Mouse (Mus musculus) gastrocnemius, adult 2 months (tissue): Measurements from ENCODE around the gene Stab1. TPM values are rescaled to one million over a fixed set of nuclear protein-coding genes. Genes with fewer than 3 reads are reported as not detected.

Source experiments
- DNase-seq: peaks from one replicate; pipeline ENCODE4 v3.0.0; 2022
- H3K27ac ChIP-seq: fragments of 200-600 bp; 2 replicates; pipeline ENCODE4 v1.8.1; 2022; ENCODE audit warnings: mild to moderate bottlenecking
- H3K4me3 ChIP-seq: fragments of 200-600 bp; 2 replicates; pipeline ENCODE4 v1.8.1; 2022; ENCODE audit warnings: mild to moderate bottlenecking, moderate library complexity
- CTCF ChIP-seq: fragments of 200-600 bp; IDR thresholded peaks from 2 replicates; pipeline ENCODE4 v1.8.1; 2022; ENCODE audit warnings: antibody characterized with exemption, mild to moderate bottlenecking, moderate library complexity
- intact Hi-C: fragments of 180-260 bp; cut with DNase I; formaldehyde crosslinking; loops from one replicate; pipeline ENCODE4 v1.15.1; 2025
- total RNA-seq, 2 experiments: library from RNA; stranded (reverse); gene quantifications; 2 replicates each; pipeline ENCODE4 v1.2.3; 2021

The Stab1 gene
- total RNA-seq, 2 experiments from 2014 or later = 14.0 to 16.5 TPM

DNA sequence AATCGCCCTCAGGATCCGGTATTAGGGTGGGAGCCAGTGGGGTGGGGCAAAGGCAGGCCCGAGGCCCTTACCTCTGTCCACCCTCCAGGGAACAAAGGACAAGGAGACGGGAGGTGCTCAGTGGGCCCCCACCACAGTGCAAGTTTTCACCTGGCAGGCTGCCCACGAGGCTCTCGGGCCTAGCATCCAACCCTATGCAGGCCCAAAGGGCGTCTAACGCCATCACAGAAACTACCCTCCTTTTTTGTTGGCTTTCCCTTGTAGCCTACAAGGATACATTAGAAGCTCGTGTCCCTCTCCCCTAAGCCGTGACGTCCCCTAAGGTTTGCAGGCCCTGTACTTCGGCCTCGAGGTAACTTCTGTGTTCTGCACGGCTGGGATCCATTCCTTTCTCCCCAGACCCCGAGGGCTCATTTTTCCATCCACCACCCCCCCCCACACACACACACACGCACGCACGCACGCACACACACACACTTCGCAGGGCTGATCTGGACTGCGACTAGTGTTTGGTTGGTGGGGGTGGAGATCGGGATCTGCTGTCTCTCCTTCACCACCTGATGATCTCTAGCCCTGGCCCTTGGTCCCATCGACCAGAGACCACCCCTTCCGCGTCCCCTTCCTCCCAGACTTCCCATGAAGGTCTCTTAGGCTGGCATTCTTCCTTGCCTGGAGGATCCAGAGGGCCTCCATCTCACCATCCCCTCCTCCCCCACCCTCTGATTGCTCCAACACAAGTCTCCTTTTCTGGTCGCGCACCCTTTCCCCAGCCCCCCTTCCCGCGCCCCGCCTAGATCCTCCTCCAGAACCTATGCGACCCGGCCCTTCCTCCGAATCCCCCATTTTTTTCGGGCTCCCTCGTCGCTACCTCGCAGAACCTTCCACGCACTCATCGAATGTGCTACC is 37.4 kb upstream of the Stab1 start:
- TF ChIP-seq CTCF = no peak
- DNase-seq = peak; percentile 66
- Histone ChIP-seq H3K4me3 (peak overlapping the region; percentile 86), H3K27ac (peak overlapping the region; percentile 95)
- intact Hi-C loops = loop anchor here (5.0 kb wide), 1 partner anchor 46 kb away; the partner anchor contains the start of genes Bap1 and Phf7

DNA sequence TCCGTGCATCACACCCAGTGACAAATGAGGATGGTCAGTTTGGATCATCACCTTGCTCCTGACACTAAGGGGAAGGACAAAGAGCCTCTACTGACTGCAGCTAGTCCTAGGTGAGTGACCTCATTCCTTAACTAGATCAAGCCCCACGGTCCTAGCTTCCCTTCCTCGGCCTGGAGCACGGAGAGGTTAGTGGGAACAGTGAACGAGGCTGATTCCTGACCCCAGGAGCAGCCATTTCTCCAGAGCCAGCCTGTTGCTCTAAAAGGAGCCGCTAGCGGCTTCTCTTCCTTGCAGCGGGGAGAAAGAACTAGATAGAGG is 36.8 kb upstream of the Stab1 start:
- H3K27ac ChIP-seq = peak overlapping the region; percentile 95
- intact Hi-C loops = loop anchor here (5.0 kb wide), 1 partner anchor 47 kb away; the partner anchor contains the start of genes Bap1 and Phf7
- peak overlapping the region; percentile 86 for H3K4me3 ChIP-seq
- no peak for TF ChIP-seq CTCF
- DNase-seq = no peak

DNA sequence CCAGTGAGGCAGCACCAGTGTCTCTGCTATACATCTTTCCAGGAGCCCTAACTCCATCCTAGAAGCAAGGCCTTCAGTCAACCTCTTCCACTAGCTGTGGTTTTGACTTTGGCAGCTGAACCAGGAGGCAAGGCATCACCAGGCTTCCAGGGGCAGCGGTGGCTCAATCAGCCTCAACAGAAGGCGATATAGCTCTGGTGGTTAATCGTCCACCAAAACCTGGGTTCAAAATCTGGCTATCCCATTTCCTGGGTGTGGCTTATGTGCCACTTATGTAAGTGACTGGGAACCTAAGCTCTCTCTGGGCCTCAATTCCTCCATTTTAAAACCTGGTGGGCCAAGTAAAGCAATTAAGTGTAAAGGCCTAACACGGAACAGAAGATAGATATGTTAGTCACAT is 36.4 kb upstream of the Stab1 start:
- TF ChIP-seq CTCF = no peak
- no peak for DNase-seq
- intact Hi-C loops = loop anchor here (5.0 kb wide), 1 partner anchor 47 kb away; the partner anchor contains the start of genes Bap1 and Phf7
- Histone ChIP-seq H3K4me3 (peak overlapping the region; percentile 86), H3K27ac (peak overlapping the region; percentile 95)

DNA sequence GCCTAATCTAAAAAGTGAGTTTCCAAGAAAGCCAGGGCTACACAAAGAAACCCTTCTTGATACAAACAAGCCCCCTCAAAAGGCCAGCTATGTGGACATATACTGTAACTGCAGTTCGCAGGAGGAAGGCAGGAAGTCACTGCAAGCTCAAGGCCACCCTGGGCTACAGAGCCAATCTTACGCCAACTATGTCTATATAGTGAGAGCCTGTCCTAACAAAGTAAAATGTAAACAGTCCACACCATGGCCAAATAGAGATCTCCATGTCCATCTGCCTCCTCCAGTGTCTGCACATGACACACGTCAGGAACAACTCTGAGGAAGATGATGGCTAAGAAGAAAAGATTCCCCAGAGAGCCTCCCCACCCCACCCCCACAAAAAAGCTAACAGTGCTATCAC is 31.6 kb upstream of the Stab1 start:
- DNase-seq = no peak
- H3K4me3 ChIP-seq = no peak overlapping the region
- H3K27ac ChIP-seq = peak overlapping the region; percentile 31; the same call in 1 of the 2 replicates
- no peak for TF ChIP-seq CTCF
- intact Hi-C loops = no loop called here

DNA sequence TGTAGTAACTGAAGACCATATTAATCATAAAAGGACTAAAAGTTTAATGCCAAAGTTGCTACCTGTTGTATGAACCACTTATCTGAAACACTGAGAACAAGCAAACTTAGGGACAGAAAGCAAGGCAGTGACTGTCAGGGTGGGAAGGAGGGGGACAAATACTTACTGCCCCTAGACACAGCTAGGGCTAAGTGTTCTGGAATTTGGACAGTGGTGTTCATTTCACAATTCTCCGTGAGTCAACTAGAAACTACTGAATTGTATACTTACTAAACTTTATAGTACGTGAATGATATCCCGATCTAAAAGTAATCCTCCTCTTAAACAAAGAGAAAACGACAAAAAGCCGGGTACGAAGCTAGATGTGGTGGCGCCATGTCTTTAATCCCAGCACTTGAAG is 31.2 kb upstream of the Stab1 start:
- DNase-seq = no peak
- Histone ChIP-seq H3K27ac (peak overlapping the region; percentile 43), H3K4me3 (no peak overlapping the region)
- TF ChIP-seq CTCF = no peak
- intact Hi-C loops = no loop called here

DNA sequence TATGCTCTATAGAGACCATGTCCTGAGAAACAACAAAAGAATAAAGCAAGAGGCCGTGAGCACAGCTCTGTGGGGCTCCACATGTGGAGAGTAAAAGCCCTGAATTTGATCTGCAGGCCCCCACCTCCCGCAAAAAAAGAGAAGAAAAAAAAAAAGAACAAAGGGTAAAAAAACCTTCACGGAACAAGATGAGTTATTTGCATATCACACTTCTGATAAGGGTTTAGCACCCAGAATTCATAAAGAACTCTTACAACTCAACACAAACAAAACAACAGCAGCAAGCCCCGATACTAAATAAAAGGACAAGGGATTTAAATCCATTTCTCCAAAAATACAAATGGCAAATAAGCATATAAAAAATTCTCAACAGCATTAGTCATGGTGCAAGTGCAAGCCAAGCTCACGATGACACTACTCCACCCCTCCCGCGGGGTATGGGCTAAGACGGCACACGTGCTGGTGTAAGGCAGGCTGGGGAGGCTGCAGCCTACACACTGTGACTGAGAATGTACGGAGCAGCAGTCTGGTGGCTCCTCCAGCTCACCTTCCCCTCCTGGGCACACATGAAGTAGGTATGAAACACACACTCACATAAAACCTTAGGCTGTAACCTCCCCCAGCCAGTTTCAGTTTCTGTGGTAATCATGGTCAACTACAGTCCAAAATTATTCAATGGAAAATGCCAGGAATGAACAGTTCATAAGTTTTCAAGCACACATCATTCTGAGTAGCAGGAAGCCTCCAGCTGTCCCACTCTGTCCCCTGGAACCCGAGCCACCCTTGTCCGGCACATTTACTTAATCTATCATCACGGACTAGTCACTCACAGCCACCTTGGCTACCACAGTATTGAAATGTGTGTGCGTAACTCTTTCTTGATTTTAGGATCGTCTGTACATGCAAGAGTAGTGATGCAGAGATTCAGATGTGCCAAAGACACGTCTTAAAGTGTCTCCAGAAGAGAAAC is 29.4 kb upstream of the Stab1 start:
- intact Hi-C loops = loop anchor here (2.0 kb wide), 1 partner anchor 69 kb away; the partner anchor contains the start of gene Smim4
- TF ChIP-seq CTCF = no peak
- DNase-seq = peak; percentile 78
- Histone ChIP-seq H3K27ac (peak overlapping the region; percentile 81), H3K4me3 (peak overlapping the region; percentile 52)

DNA sequence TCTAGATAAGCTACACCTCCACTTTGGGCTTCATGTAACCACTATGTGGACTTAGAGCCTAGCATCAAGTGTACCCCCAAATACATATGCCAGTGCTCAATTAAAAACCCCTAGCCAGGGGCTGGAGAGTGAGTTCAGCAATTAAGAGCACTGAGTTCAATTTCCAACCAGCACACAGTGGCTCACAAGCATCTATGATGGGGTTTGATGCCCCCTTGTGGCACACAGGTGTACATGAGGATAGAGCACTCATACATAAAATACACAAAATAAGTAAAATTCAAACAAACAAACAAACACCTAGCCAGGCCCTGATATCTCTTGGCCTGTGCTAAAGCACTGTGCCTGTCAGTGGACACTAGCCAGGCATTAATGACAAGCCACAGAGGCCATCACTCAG is 27.5 kb upstream of the Stab1 start:
- Histone ChIP-seq H3K4me3 (peak overlapping the region; percentile 54), H3K27ac (peak overlapping the region; percentile 81)
- peak; percentile 42 for DNase-seq
- peak; percentile 80 for TF ChIP-seq CTCF
- intact Hi-C loops = loop anchor here (2.0 kb wide), 1 partner anchor 67 kb away; the partner anchor contains the start of gene Smim4

DNA sequence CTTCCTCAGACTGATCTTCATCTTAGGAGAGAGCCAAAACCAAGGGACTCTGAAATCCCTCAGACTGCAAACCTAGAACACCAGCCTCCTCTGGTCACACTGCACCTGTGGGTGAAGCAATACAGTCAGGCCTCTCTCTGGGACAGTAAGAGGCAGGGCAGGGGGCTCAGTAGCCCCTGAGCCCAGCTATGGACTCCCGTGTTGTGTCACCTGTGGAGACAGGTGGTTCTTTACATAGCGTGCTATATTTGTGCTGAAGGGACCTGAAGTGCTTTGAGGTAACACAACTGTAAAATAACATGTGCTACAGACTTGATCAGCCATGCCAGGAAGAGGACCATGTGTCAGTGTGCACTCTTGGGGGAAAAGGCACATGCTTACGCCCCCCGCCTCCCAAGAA is 27.1 kb upstream of the Stab1 start:
- no peak for DNase-seq
- intact Hi-C loops = no loop called here
- Histone ChIP-seq H3K4me3 (peak overlapping the region; percentile 54), H3K27ac (peak overlapping the region; percentile 81)
- no peak for TF ChIP-seq CTCF

DNA sequence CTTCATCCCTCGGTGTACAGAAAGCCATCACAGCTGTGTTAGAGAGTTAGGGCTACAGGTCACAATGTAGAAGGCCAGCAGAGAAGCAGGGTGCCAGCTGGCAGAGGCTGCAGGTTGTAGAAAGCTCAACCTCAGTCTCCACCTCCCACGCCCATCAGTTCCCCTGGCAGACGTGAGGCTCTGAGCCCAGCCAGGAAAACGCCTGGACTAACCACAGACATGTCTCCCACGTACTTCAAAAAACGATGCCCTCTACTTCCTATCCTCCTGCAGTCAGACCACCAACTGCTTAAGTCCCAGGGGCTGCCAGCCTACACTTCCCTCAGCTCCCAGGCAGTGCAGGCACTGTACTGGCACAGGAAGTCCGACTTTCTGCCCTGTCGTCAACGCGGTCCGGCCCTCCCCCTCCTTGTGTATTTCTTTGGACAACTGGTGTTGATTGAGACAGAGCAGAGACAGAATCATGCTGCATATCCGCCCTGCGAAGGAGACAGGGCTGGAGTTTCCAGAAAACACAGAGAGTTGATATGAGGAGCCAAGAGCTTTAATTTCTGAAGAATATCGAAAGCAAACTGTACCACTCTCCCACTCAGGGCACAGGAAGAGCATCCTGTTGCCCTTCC is 26.6 kb upstream of the Stab1 start:
- DNase-seq = peak; percentile 95
- Histone ChIP-seq H3K27ac (peak overlapping the region; percentile 81), H3K4me3 (peak overlapping the region; percentile 54)
- no peak for TF ChIP-seq CTCF
- intact Hi-C loops = loop anchor here (5.0 kb wide), 1 partner anchor 173 kb away; no protein-coding TSS in a partner anchor

DNA sequence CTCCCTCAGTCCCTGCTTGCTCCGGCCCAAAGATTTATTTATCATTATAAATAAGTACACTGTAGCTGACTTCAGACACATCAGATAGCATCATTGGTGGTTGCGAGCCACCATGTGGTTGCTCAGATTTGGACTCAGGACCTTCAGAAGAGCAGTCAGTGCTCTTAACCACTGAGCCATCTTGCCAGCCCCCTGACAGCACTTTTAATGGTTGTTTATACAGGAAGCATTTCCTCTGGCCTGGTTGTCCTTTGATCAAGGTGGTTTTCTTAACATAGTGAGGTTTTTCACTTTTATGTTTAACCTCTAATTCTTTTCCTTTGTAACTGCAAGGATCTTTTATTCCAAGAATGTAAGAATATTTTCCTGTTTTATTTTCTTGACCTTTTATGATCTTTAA is 26.0 kb upstream of the Stab1 start:
- Histone ChIP-seq H3K27ac (peak overlapping the region; percentile 81), H3K4me3 (peak overlapping the region; percentile 54)
- intact Hi-C loops = loop anchor here (5.0 kb wide), 1 partner anchor 172 kb away; no protein-coding TSS in a partner anchor
- no peak for DNase-seq
- TF ChIP-seq CTCF = no peak

DNA sequence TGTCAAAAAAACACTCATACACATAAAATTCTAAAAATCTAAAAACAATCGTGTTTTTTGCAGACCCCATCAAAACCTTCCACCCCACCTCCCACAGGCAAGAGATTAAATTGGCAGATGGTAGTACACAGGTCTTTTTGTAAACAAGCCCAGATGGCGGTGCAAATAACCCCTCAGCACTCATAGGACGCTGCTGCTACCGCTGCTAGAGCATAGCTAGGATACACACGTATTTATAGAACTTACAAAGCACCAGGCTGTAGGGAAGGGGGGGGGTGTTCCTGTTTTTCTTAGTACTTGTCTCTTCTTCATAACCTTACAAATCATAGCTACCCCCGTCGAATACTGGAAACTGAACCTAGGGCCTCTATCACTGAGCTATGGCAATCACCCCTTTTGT is 25.4 kb upstream of the Stab1 start:
- TF ChIP-seq CTCF = no peak
- Histone ChIP-seq H3K4me3 (no peak overlapping the region), H3K27ac (peak overlapping the region; percentile 81)
- intact Hi-C loops = loop anchor here (5.0 kb wide), 1 partner anchor 171 kb away; no protein-coding TSS in a partner anchor
- no peak for DNase-seq

DNA sequence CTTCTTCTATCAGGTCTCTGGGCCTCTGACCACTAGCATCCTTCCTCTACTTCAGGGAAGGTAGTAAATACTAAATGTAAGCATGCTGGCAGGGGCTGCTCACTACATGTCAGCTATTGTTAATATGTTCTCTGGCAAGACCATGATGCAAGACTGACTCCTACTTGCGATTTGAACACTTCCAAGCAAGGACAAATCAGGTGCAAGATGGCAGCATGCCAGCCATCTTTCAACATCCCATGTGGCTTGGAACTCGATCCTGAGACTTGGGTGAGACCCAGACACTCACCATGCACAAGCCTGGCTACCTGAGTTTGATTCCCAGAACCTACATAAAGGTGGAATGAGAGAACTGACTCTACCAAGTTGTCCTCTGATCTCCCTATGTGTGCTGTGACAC is 23.5 kb upstream of the Stab1 start:
- intact Hi-C loops = loop anchor here (5.0 kb wide), 1 partner anchor 170 kb away; no protein-coding TSS in a partner anchor
- H3K4me3 ChIP-seq = no peak overlapping the region
- DNase-seq = no peak
- no peak overlapping the region for H3K27ac ChIP-seq
- TF ChIP-seq CTCF = no peak
